Mouse (Mus musculus) 3134 (cell line): ENCODE measurements around the gene Gm5868.

Experiments
- DNase-seq: peaks from one replicate; pipeline ENCODE4 v3.0.0-alpha.2; 2011; ENCODE audit warnings: low spot score; ENCODE audit not compliant: insufficient read length; ENCODE audit errors: extremely low read depth

Gm5868 gene

GRCm38 (mm10) chr5:72551209-72551608 is 36.1 kb downstream of the Gm5868 start:
- DNase-seq, result no peak
